Mouse (Mus musculus) bone marrow macrophage, adult 2 months (primary cell): Measurements from ENCODE around the gene Gcnt2.

ENCODE experiments used
- CTCF ChIP-seq: IDR thresholded peaks from 2 replicates; pipeline ENCODE4 v1.5.1; 2012; ENCODE audit warnings: low read depth, mild to moderate bottlenecking, low read length, moderate library complexity
- POLR2A ChIP-seq: IDR thresholded peaks from 2 replicates; pipeline ENCODE4 v1.6.1; 2012; ENCODE audit warnings: mild to moderate bottlenecking, low read depth, low read length, borderline replicate concordance

DNA sequence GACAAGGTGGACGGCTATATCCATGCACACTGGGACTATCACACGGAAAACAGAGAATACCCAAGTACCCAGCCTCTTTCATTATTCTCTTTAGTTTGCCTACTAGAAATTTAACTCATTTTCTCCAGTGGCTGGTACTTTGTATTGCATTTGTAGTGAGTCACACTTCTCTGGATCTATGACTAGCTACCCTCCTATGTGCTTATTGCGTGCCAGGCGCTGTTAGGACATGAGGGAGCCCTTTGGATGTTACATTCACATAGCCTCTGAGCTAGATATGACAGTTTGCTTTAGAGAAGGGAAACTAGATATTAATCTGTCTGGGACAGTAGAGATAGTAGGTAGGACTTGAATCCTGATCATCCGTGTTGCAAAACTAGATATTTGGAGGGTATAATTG, 126.5 kb downstream of the Gcnt2 start:
- TF ChIP-seq CTCF, result no peak
- no peak for TF ChIP-seq POLR2A
